Mouse (Mus musculus) neural tube, embryonic 14.5 days (tissue): ENCODE data around the gene Maml2. TPM values are rescaled to one million over a fixed set of nuclear protein-coding genes. Genes with fewer than 3 reads are reported as not detected.
A peak's percentile ranks its signal among the peaks of the same experiment; 100 is the strongest.

ENCODE experiments used
- ATAC-seq: fragments of 200-750 bp; cut with Nextera tagmentation; 2 replicates; pipeline ENCODE4 v1.8.0; 2017; ENCODE audit warnings: low read depth, mild to moderate bottlenecking, moderate TSS enrichment, moderate library complexity
- H3K27ac ChIP-seq: fragments of 300-500 bp; sonication (generic); 2 replicates; pipeline ENCODE4 v1.5.1; 2014; ENCODE audit warnings: low read depth, mild to moderate bottlenecking, control low read depth, low read length, moderate library complexity, mixed read lengths
- H3K27me3 ChIP-seq: fragments of 300-500 bp; sonication (generic); 2 replicates; pipeline ENCODE4 v1.6.1; 2014; ENCODE audit warnings: low read length; ENCODE audit not compliant: control insufficient read depth, insufficient read depth
- H3K36me3 ChIP-seq: fragments of 300-500 bp; sonication (generic); 2 replicates; pipeline ENCODE4 v1.6.1; 2014; ENCODE audit warnings: low read length, mixed read lengths; ENCODE audit not compliant: control insufficient read depth, insufficient read depth
- H3K4me1 ChIP-seq: fragments of 300-500 bp; sonication (generic); 2 replicates; pipeline ENCODE4 v1.6.1; 2014; ENCODE audit warnings: low read length; ENCODE audit not compliant: control insufficient read depth, insufficient read depth
- H3K4me2 ChIP-seq: fragments of 300-500 bp; sonication (generic); 2 replicates; pipeline ENCODE4 v1.6.1; 2014; ENCODE audit warnings: mild to moderate bottlenecking, low read depth, low read length, control low read depth
- H3K4me3 ChIP-seq: fragments of 300-500 bp; sonication (generic); 2 replicates; pipeline ENCODE4 v1.5.1; 2014; ENCODE audit warnings: low read depth, low read length, control low read depth, mixed read lengths
- H3K9ac ChIP-seq: fragments of 300-500 bp; sonication (generic); replicated peaks from 2 replicates; pipeline ENCODE4 v1.6.1; 2014; ENCODE audit warnings: low read depth, mild to moderate bottlenecking, control low read depth, low read length, mixed read lengths
- H3K9me3 ChIP-seq: fragments of 300-500 bp; sonication (generic); 2 replicates; pipeline ENCODE4 v1.6.1; 2016; ENCODE audit warnings: low read length; ENCODE audit not compliant: control insufficient read depth
- WGBS: fragments of 180-500 bp; shearing (Covaris S2); extraction: QIAGEN DNeasy Blood & Tissue Kit; methylation state at CpG from one replicate; pipeline ENCODE4 v1.1.7; 2014; 5-methylcytosine and 5-hydroxymethylcytosine counted together
- polyA plus RNA-seq: library from polyadenylated mRNA; unstranded; fragments of >200 nt; fragmentation: Nextera tagmentation; extraction: Ambion mirVana; gene quantifications from 2 replicates; pipeline ENCODE4 v1.2.1, GENCODE M21; 2014

Gene Maml2
- polyA plus RNA-seq, 1 experiment from 2014 or later, result 13.2 TPM

- Histone ChIP-seq H3K27me3 (no peaks in the 10 kb centered on the region), H3K36me3 (no peaks in the 10 kb centered on the region), H3K9ac (no peak overlapping the region), H3K9me3 (no peaks in the 10 kb centered on the region), H3K4me3 (no peak overlapping the region), H3K4me2 (no peak overlapping the region), H3K4me1 (no peaks in the 10 kb centered on the region), H3K27ac (no peak overlapping the region)
- 52% methylated on average over 1 of the region's 1 CpGs for WGBS
- ATAC-seq, result no peak
These were observed 193.3 kb downstream of the Maml2 start for GRCm38 (mm10) chr9:13491107-13491506.

DNA sequence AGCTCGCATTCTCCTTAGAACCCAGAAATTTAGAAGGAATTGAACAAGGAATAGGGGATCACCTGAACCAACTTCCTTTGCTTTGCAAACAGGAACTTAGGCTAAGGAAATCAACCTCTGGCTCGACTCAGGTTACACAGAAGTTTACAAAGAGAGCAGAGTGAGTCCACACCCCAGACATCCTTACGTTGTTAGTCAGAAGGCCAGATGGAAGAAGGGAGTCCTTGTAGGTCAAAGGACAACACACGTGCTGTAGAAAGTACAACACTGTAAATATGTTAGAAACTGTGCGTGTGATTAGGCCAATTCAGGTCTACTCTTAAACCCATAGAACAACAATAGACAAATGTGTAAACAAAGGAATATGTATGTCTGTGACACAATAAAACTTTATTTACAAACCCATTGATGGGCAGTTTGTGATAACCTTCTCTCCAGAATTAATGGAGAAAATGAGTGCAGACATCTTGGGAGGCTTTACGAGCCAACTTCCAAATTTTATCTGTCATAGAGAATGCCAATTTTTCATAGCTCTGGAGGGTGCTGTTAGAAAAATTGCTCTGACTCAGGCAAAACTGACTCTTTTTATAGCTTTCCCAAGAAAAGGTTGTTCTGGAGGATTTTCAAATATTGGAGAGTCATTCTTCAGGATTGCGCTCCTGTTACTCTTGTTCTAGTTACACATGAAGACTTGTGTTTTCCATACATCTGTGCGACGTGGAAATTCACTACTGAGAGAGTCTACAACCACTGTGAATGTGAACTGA is 194.3 kb downstream of the Maml2 start:
- Histone ChIP-seq H3K27ac (no peak overlapping the region), H3K4me1 (no peaks in the 10 kb centered on the region), H3K4me2 (no peak overlapping the region), H3K9ac (no peak overlapping the region), H3K27me3 (no peaks in the 10 kb centered on the region), H3K9me3 (no peaks in the 10 kb centered on the region), H3K36me3 (no peaks in the 10 kb centered on the region), H3K4me3 (no peak overlapping the region)
- no peak for ATAC-seq
- 88% methylated on average over 9 of the region's 9 CpGs for WGBS

GRCm38 (mm10) chr9:13492807-13493206 is 195.1 kb downstream of the Maml2 start:
- ATAC-seq, result no peak
- Histone ChIP-seq H3K27ac (no peak overlapping the region), H3K36me3 (no peaks in the 10 kb centered on the region), H3K4me1 (no peaks in the 10 kb centered on the region), H3K27me3 (no peaks in the 10 kb centered on the region), H3K4me3 (no peak overlapping the region), H3K9me3 (no peaks in the 10 kb centered on the region), H3K4me2 (no peak overlapping the region), H3K9ac (no peak overlapping the region)
- WGBS, result 75% methylated on average over 2 of the region's 2 CpGs

- no peak for ATAC-seq
- Histone ChIP-seq H3K4me1 (no peaks in the 10 kb centered on the region), H3K4me2 (no peak overlapping the region), H3K9ac (no peak overlapping the region), H3K27ac (no peak overlapping the region), H3K27me3 (no peaks in the 10 kb centered on the region), H3K9me3 (no peaks in the 10 kb centered on the region), H3K36me3 (no peaks in the 10 kb centered on the region), H3K4me3 (no peak overlapping the region)
- WGBS, result 97% methylated on average over 2 of the region's 2 CpGs
These were observed 196.0 kb downstream of the Maml2 start for GRCm38 (mm10) chr9:13493746-13494145.

GRCm38 (mm10) chr9:13495530-13495929 is 197.8 kb downstream of the Maml2 start:
- Histone ChIP-seq H3K9me3 (no peaks in the 10 kb centered on the region), H3K36me3 (no peaks in the 10 kb centered on the region), H3K4me3 (no peak overlapping the region), H3K9ac (no peak overlapping the region), H3K27ac (no peak overlapping the region), H3K27me3 (no peaks in the 10 kb centered on the region), H3K4me1 (no peaks in the 10 kb centered on the region), H3K4me2 (no peak overlapping the region)
- no peak for ATAC-seq

GRCm38 (mm10) chr9:13497016-13497415 is 199.3 kb downstream of the Maml2 start:
- H3K4me3 ChIP-seq, result no peak overlapping the region
- H3K9ac ChIP-seq, result no peak overlapping the region
- H3K4me1 ChIP-seq, result no peaks in the 10 kb centered on the region
- H3K4me2 ChIP-seq, result no peak overlapping the region
- 72% methylated on average over 3 of the region's 3 CpGs for WGBS
- no peak overlapping the region for H3K27ac ChIP-seq
- no peaks in the 10 kb centered on the region for H3K36me3 ChIP-seq
- H3K27me3 ChIP-seq, result no peaks in the 10 kb centered on the region
- no peak for ATAC-seq
- H3K9me3 ChIP-seq, result no peaks in the 10 kb centered on the region

DNA sequence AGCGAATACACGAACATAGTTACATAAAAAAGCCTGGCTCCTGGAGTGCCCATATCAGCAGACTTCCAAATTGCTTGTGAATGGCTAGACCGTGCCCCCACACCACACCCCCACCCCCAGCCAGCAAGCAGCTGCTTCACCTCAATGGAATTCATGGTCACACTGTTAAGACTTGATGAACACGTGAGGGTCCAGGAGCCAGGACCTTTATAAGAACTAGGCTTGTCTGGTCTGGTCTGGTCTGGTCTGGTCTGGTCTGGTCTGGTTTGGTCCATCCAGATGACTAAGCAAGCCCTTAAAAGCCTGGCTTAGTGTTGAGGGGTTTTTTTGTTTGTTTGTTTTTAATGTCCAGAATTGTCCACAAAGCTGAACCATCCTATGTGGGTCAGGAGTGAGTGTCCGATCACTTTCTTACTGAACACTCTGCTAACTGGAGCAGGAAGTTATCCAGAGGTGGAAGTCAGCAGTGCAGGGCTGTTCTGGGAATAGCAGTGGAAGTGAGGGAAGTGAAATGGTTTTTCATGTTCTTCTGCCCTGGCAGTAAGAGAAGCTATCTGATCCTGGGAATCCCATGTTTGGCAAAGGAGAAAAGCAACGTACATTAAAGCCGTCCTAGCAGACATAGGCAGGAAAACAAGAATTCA is 200.1 kb downstream of the Maml2 start:
- 73% methylated on average over 7 of the region's 7 CpGs for WGBS
- ATAC-seq, result peak; percentile 34; the same call in 1 of the 2 replicates

DNA sequence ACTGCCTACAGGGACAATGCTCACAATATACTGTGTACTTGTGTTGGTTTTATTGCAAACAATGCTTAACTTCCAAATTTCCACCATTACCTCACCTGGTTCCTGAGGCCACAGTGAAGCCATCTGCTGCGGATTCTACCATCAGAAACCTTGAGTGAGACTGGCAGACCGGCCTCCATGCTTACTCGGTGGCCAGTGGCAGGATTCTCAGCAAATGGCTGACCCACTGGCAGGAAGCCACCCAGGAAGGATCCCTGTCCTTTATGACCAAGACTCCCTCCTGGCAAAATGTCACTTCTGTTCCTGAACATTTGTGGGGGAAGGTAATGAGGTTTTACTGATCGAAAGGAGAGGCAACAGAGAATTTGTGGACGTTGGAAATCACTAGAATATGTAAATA is 202.3 kb downstream of the Maml2 start:
- Histone ChIP-seq H3K4me2 (no peak overlapping the region), H3K9ac (no peak overlapping the region), H3K4me3 (no peak overlapping the region), H3K27ac (no peak overlapping the region), H3K27me3 (no peaks in the 10 kb centered on the region), H3K4me1 (no peaks in the 10 kb centered on the region), H3K36me3 (no peaks in the 10 kb centered on the region), H3K9me3 (no peaks in the 10 kb centered on the region)
- 83% methylated on average over 5 of the region's 5 CpGs for WGBS
- no peak for ATAC-seq

More for the DNA sequence above, 200.1 kb downstream of the Maml2 start:
- no peaks in the 10 kb centered on the region for H3K27me3 ChIP-seq
- no peaks in the 10 kb centered on the region for H3K36me3 ChIP-seq
- no peak overlapping the region for H3K9ac ChIP-seq
- no peak overlapping the region for H3K27ac ChIP-seq
- no peaks in the 10 kb centered on the region for H3K4me1 ChIP-seq
- no peak overlapping the region for H3K4me2 ChIP-seq
- H3K4me3 ChIP-seq, result no peak overlapping the region
- H3K9me3 ChIP-seq, result no peaks in the 10 kb centered on the region

- Histone ChIP-seq H3K36me3 (no peaks in the 10 kb centered on the region), H3K4me2 (no peak overlapping the region), H3K4me3 (no peak overlapping the region), H3K27me3 (no peaks in the 10 kb centered on the region), H3K9ac (no peak overlapping the region), H3K27ac (no peak overlapping the region), H3K4me1 (no peaks in the 10 kb centered on the region), H3K9me3 (no peaks in the 10 kb centered on the region)
- WGBS, result 91% methylated on average over 4 of the region's 4 CpGs
- ATAC-seq, result no peak
These were observed 207.3 kb downstream of the Maml2 start for GRCm38 (mm10) chr9:13505024-13505423.
